Mouse (Mus musculus) liver, embryonic 14.5 days (tissue): ENCODE measurements around the gene Gabra2. TPM values are rescaled to one million over a fixed set of nuclear protein-coding genes. Genes with fewer than 3 reads are reported as not detected.

Experiments
- ATAC-seq: fragments of 200-750 bp; cut with Nextera tagmentation; 2 replicates; pipeline ENCODE4 v1.8.0; 2017; ENCODE audit warnings: moderate number of reproducible peaks, mild to moderate bottlenecking, moderate library complexity; ENCODE audit not compliant: insufficient read depth
- DNase-seq, 3 experiments: peaks; one replicate each; pipeline ENCODE4 v3.0.0-alpha.2; 2012 to 2013; ENCODE audit warnings: low read depth in 3 of 3, low spot score in 3 of 3
- H3K27ac ChIP-seq: fragments of 300-500 bp; sonication (generic); 2 replicates; pipeline ENCODE4 v1.5.1; 2014; ENCODE audit warnings: moderate library complexity, mild to moderate bottlenecking, control low read depth, inconsistent platforms
- H3K27me3 ChIP-seq: fragments of 300-500 bp; sonication (generic); 2 replicates; pipeline ENCODE4 v1.6.1; 2014; ENCODE audit warnings: mild to moderate bottlenecking, low read length, moderate library complexity; ENCODE audit not compliant: control insufficient read depth, insufficient read depth
- H3K36me3 ChIP-seq: fragments of 300-500 bp; sonication (generic); replicated peaks from 2 replicates; pipeline ENCODE4 v1.6.1; 2014; ENCODE audit warnings: low read depth; ENCODE audit not compliant: control insufficient read depth, insufficient read depth
- H3K4me1 ChIP-seq, 2 experiments: fragments of 200-500 bp in 1 of 2; fragments of 300-500 bp in 1 of 2; sonication (generic) in 1 of 2; replicated peaks; 2 replicates each; pipeline ENCODE4 v1.6.1; 2012 to 2014; ENCODE audit warnings: antibody characterized with exemption in 1 of 2, inconsistent platforms in 1 of 2, low read length in 1 of 2; ENCODE audit not compliant: control insufficient read depth in 2 of 2, insufficient read depth in 2 of 2
- H3K4me2 ChIP-seq: fragments of 300-500 bp; sonication (generic); 2 replicates; pipeline ENCODE4 v1.6.1; 2014; ENCODE audit warnings: low read depth, mild to moderate bottlenecking, control low read depth, moderate library complexity
- H3K4me3 ChIP-seq, 2 experiments: fragments of 200-500 bp in 1 of 2; fragments of 300-500 bp in 1 of 2; sonication (generic) in 1 of 2; 2 replicates each; pipeline ENCODE4 v1.5.1; 2012 to 2014; ENCODE audit warnings: low read depth in 2 of 2, low read length in 2 of 2, mild to moderate bottlenecking in 2 of 2, control low read depth in 1 of 2, inconsistent platforms in 1 of 2, moderate library complexity in 1 of 2; ENCODE audit not compliant: insufficient read depth in 1 of 2
- H3K9ac ChIP-seq: fragments of 300-500 bp; sonication (generic); replicated peaks from 2 replicates; pipeline ENCODE4 v1.6.1; 2014; ENCODE audit warnings: mild to moderate bottlenecking, control low read depth, moderate library complexity
- H3K9me3 ChIP-seq: fragments of 300-500 bp; sonication (generic); 2 replicates; pipeline ENCODE4 v1.6.1; 2016; ENCODE audit warnings: low read length, mixed read lengths; ENCODE audit not compliant: control insufficient read depth
- CTCF ChIP-seq: IDR thresholded peaks from 2 replicates; pipeline ENCODE4 v1.5.1; 2016; ENCODE audit warnings: antibody characterized with exemption, low read depth, control low read depth
- EP300 ChIP-seq: IDR thresholded peaks from 2 replicates; pipeline ENCODE4 v1.6.1; 2016; ENCODE audit warnings: antibody characterized with exemption, low read depth
- WGBS: fragments of 180-500 bp; shearing (Covaris S2); extraction: QIAGEN DNeasy Blood & Tissue Kit; methylation state at CpG from one replicate; pipeline ENCODE4 v1.1.7; 2014; ENCODE audit not compliant: insufficient replicate concordance; 5-methylcytosine and 5-hydroxymethylcytosine counted together
- polyA plus RNA-seq, 2 experiments: library from polyadenylated mRNA; depleted of rRNA in 1 of 2; stranded (reverse) in 1 of 2; unstranded in 1 of 2; fragments of >200 nt; fragmentation: Nextera tagmentation in 1 of 2; extraction: Ambion mirVana in 1 of 2; gene quantifications; 2 replicates each; pipeline versions ENCODE4 v1.2.1 to v1.2.3; 2012 to 2014

Gene Gabra2
- polyA plus RNA-seq, 2 experiments = 0.01 TPM; not detected in 1

GRCm38 (mm10) chr5:71061696-71062095 is 34.0 kb downstream of the Gabra2 start:
- no peak overlapping the region for H3K4me2 ChIP-seq
- no peak overlapping the region for H3K27ac ChIP-seq
- H3K4me3 ChIP-seq = no peak overlapping the region
- WGBS = 47% methylated on average over 3 of the region's 3 CpGs
- ATAC-seq (no peak), DNase-seq (no peak)
- no peak overlapping the region for H3K9ac ChIP-seq
- no peaks in the 10 kb centered on the region for H3K4me1 ChIP-seq
- no peaks in the 10 kb centered on the region for H3K27me3 ChIP-seq
- no peak for TF ChIP-seq EP300
- no peaks in the 10 kb centered on the region for H3K36me3 ChIP-seq
- no peaks in the 10 kb centered on the region for H3K9me3 ChIP-seq

- Histone ChIP-seq H3K27me3 (no peaks in the 10 kb centered on the region), H3K9me3 (no peaks in the 10 kb centered on the region), H3K4me2 (no peak overlapping the region), H3K4me3 (no peak overlapping the region), H3K4me1 (no peaks in the 10 kb centered on the region), H3K36me3 (no peaks in the 10 kb centered on the region), H3K27ac (no peak overlapping the region), H3K9ac (no peak overlapping the region)
- TF ChIP-seq EP300 (no peak), CTCF (no peak)
- no peak for ATAC-seq
- 66% methylated on average over 7 of the region's 7 CpGs for WGBS
- DNase-seq = no peak
These were observed 37.6 kb downstream of the Gabra2 start for GRCm38 (mm10) chr5:71058047-71058446.

GRCm38 (mm10) chr5:71037352-71037751 is 58.3 kb downstream of the Gabra2 start:
- no peak overlapping the region for H3K4me3 ChIP-seq
- H3K27me3 ChIP-seq = no peaks in the 10 kb centered on the region
- H3K9ac ChIP-seq = no peak overlapping the region
- H3K4me1 ChIP-seq = no peaks in the 10 kb centered on the region
- WGBS = 48% methylated on average over 3 of the region's 3 CpGs
- H3K9me3 ChIP-seq = no peaks in the 10 kb centered on the region
- TF ChIP-seq CTCF = no peak
- TF ChIP-seq EP300 = no peak
- DNase-seq (no peak), ATAC-seq (no peak)
- no peak overlapping the region for H3K4me2 ChIP-seq
- H3K27ac ChIP-seq = no peak overlapping the region
- H3K36me3 ChIP-seq = no peaks in the 10 kb centered on the region

GRCm38 (mm10) chr5:71025956-71026355 is 69.7 kb downstream of the Gabra2 start:
- DNase-seq = no peak
- Histone ChIP-seq H3K4me1 (no peaks in the 10 kb centered on the region), H3K9me3 (no peaks in the 10 kb centered on the region), H3K4me2 (no peak overlapping the region), H3K27me3 (no peaks in the 10 kb centered on the region), H3K4me3 (no peak overlapping the region), H3K27ac (no peak overlapping the region), H3K36me3 (no peaks in the 10 kb centered on the region), H3K9ac (no peak overlapping the region)
- TF ChIP-seq CTCF (no peak), EP300 (no peak)
- no peak for ATAC-seq
- 63% methylated on average over 4 of the region's 4 CpGs for WGBS

GRCm38 (mm10) chr5:71011751-71012150 is 83.9 kb downstream of the Gabra2 start:
- Histone ChIP-seq H3K27me3 (no peaks in the 10 kb centered on the region), H3K27ac (no peak overlapping the region), H3K4me3 (no peak overlapping the region), H3K9ac (no peak overlapping the region), H3K4me2 (no peak overlapping the region), H3K36me3 (no peaks in the 10 kb centered on the region), H3K9me3 (no peaks in the 10 kb centered on the region), H3K4me1 (no peaks in the 10 kb centered on the region)
- TF ChIP-seq EP300 (no peak), CTCF (no peak)
- 63% methylated on average over 2 of the region's 2 CpGs for WGBS
- DNase-seq (no peak), ATAC-seq (no peak)
